Mouse (Mus musculus): ENCODE data around the gene Fto. TPM values are rescaled to one million over a fixed set of nuclear protein-coding genes. Genes with fewer than 3 reads are reported as not detected.

The Fto gene
- total RNA-seq, 4 experiments from 2014 or later = 71.1 to 83.2 (median 80.8) TPM

DNA sequence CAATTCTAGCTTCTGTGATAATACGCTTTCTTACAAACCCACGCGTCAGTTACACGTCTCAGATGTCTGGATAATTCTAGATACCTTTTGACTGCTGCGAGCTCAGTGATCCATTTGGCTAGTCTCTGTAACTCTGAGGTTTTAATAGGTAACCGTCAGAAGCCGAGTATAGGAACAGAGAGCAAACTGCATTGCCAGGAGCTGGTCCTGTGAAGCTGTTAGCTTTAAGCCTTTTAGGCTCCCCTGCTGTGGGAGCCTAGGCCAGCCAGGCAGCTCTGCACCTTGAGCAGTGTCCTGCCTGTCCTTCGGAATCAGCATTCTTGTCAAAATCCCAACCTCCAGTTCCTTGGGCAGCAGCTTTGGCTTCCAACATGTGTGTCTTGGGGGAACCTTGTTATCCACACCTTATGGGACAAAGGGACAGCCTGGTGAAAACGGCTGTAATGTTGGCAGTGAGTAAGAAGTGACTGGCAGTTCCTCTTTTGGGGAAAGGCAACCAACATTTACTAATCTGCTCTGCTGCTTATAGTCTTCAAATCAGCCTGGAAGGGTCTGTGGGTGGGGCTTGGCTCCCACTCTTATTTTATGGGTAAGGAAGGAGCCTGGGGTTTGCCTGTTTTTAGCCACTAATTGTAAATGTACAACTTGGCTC, 77.2 kb downstream of the Fto start:
- no peak for DNase-seq (ENCODE audit: low spot score in 2 of 2)

GRCm38 (mm10) chr8:91392261-91392660, 78.9 kb downstream of the Fto start:
- DNase-seq (ENCODE audit: low spot score in 2 of 2) = peak in 1 of 2 experiments; percentile 38

DNA sequence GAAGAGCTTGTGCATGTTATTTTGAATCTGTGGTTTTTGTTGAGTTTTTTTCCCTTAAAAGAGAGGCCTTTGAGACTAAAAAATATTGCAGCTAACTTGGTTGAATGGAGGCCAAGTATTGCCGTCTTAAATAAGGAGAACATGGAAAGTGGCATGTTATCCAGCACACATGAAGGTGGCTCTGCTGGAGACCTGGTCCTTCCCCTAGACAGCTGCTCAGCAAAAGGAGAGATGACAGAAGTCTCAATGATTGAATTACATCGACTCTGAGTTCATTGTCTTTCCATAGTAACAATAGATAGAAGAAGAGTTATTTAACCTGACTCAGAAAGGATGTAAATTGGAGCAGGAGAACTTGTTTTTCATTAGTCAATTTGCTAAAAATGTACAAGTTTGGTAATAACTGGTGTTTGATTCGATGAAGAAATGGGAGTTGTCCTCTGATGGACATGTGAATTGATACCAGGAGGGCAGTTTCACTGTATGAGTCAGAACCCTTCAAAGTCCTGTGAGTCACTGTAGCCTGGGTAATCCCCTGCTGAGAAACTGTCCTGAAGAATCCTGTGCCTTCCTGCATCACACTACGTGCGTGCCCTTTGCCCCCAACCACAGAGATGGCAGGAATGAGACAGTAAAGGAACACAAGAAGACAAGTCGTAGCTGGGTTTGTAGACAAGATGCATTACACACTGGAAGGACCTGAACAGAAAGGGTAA, 82.2 kb downstream of the Fto start:
- no peak for DNase-seq (ENCODE audit: low spot score in 2 of 2)

GRCm38 (mm10) chr8:91398053-91398452, 84.7 kb downstream of the Fto start:
- no peak for DNase-seq (ENCODE audit: low spot score in 2 of 2)

DNA sequence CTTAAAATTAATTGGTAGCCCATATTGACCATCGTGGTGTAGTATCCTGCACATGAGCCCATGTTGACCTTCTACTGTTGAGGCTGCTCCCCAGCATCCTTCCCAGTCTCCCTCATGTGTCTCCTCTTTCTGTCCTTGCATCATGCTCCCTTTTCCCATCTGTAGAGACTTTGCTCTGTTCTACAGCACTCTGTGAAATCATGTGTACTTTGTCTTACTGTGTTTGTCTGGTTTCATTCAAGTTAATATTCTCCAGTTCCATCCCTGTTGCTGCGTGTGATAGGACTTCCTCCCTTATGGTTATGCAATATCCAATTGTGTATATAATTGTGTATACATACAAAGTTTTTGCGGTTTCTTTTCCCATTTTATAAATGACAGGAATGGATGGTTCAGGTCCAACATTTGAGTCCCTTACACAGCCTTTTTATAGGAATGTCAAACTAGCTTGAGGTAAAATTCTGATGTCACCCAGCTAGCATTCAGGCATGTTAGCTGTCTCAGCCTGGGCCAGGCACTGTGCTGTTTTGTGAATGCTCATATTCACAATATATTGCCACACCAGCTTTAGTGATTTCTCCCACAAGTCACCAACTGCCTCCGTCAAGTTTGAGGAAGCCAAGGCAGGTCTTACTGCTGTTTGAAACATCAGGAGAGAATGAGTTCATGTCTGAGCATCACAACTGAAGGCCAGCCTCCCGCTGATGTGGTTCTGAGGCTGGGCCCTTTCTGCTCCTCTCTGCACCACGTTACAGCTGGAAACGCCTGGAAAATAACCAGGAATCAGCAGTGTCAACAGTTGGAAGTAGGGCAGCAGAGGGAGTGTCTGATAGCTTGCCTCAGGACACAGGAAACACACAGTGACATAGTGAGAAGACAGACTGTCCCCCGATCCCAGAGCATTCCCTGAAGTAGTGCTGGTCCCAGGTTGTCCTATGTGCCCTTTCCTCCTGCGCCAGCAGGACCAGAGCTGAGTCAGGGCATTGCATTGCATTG, 90.0 kb downstream of the Fto start:
- no peak for DNase-seq (ENCODE audit: low spot score in 2 of 2)

DNA sequence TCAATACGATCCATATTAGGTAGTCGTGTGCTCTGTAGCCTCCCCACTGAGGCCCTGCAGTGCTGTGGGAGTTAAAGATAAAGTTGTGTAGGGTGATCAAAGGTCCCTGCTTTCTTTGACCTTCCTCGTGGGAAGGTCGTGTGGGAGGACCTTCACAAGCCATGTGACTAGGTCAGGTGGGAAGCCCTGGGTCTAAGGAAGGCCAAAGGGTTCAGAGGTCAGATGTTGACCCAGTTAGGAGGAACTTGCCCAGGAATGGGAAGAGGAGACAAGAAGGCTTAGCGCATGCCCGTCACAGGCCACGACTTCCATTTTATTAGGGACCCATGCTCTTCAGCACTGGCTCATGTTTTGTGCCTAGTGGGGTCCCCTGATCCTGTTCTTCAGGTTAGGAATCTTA, 91.0 kb downstream of the Fto start:
- DNase-seq (ENCODE audit: low spot score in 2 of 2) = no peak

DNA sequence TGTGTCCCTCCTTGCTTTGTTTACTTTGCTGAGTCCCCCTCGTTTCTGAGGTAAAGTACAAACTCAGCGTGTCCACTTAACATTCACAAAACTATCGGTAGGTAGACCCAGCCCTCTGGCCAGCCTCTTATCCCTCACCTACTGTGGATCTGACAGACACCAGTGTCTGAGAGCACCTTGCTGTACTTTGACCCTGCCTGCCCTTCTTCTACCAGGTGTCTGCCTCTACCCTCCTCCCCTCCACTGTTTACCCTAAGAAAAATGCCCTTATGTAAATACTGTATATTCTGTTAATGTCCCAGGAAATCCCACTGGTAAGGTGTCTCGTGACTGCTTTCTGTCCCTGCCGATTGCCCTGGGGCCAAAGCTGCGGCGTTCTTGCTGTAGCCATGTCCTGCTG, 91.8 kb downstream of the Fto start:
- DNase-seq (ENCODE audit: low spot score in 2 of 2) = no peak

DNA sequence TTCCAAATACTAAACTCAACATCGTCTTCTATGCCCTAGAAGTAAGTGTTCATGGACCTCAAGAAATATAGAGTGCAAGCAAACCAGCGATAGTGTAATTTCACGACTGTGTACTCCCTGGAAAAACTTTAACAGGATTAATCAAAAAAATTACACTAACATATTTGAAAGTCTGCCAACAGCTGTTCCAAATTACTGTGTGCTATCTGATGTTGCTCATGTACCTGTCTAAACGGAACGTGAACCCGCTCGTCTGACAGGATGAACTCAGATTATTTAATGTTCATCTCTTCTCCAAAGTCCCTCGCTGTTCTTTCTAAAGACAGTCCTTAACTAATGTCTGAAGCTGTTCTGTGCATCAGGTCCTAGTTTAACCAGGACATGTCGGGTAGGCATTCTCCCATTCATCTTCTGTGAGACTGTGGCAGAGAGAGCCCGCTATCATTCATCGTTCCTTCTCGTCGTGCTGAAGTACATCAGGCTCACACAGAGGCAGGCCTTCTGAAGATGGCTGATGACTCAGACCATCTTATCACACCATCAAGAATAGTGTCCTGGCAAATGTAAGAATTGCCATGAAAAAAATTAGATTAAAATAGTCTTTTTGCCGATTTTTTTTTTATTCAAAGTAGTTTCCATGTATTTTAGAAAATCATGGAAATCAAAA, 93.4 kb downstream of the Fto start:
- DNase-seq (ENCODE audit: low spot score in 2 of 2) = no peak

DNA sequence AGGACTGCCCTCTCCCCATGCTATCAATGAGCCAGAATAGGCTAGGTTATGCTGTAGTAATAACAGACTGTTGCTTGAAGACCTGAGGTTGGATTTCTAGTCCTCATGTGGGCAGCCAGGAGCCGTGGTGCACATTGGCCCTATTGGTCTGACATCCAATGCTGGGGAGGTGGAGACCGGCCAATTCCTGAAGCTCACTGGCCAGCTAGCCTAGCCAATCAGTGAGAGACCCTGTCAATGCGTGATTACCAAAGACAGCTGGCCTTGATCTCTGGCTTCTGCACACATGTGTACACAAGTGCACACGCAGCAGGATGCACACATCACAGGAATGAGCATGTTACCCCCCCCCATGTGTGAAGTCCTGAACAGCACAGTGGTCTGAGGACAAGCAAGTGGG, 94.6 kb downstream of the Fto start:
- DNase-seq (ENCODE audit: low spot score in 2 of 2) = no peak

- DNase-seq (ENCODE audit: low spot score in 2 of 2) = no peak
These were observed 96.7 kb downstream of the Fto start for GRCm38 (mm10) chr8:91410007-91410406.

DNA sequence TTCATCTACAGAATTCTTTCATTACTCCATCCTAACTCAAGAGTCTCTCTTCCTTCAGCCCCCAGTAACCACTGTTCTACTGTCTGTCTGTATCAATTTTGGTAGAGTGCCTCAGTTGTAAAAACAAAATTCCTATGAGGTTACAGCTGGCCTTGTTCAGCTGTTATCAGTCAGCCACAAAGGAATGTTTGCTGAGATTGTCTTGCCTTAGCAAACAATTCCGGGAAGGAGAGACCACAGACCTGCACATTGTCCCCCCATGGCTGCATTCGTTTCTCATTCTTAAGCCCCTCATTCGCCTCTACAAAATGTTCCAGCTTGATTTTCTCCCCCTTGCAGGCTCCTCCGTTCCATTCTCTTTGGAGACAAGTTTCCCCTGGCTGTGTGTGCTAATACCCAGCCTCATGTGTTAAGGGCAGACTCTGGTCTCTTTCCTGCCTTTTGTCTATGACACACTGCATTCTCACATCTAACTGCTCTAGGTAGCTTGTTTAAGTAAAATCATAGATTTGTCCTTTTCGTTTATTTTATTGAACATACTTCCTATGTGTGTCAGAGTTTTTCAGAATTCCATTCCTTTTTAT, 111.3 kb downstream of the Fto start:
- DNase-seq (ENCODE audit: low spot score in 2 of 2) = no peak

- DNase-seq (ENCODE audit: low spot score in 2 of 2) = peak in 1 of 2 experiments; percentile 1
These were observed 112.0 kb downstream of the Fto start for GRCm38 (mm10) chr8:91425251-91425866.

DNA sequence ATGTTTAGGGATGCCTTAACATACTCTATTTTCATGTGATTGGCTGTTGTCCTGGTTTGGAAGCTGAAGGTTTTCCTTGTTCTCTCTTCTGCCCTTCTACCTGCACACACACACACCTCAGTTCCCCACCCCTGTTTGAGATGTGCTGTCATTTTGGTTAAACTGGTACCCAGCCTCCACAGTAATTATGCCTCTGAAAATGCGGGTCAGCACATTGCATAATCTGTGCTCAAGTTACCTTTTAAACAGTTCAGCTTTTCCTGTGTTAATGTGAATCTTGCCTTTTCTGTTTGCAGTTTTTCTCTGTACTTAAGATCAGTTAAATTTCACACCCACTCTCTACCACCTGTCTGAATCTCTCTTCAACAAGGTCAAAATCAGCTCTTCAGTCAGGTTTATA, 113.2 kb downstream of the Fto start:
- DNase-seq (ENCODE audit: low spot score in 2 of 2) = no peak

GRCm38 (mm10) chr8:91430333-91430940, 117.1 kb downstream of the Fto start:
- DNase-seq (ENCODE audit: low spot score in 2 of 2) = no peak

DNA sequence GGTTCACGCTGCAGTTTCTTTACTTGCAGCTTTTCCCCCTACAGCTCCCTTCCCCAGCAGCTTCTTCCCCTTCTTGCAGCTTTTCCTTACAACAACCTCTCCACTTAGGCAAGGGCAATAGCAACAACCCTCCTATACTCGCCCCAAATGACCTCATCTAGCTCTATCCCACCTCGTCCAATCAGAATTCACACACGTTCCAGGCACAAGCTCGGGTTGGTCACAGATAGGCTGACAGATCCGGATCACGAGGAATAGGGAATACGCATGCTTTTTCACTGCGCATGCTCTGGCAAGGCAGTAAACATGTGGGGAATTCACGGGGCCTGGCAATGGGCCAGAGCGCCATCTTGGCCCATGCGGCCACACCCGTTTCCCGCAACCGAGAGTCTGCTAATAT, 122.7 kb downstream of the Fto start:
- no peak for DNase-seq (ENCODE audit: low spot score in 2 of 2)

- DNase-seq (ENCODE audit: low spot score in 2 of 2) = peak; percentile 33 to 54
These were observed 130.6 kb downstream of the Fto start for GRCm38 (mm10) chr8:91443911-91444310.

DNA sequence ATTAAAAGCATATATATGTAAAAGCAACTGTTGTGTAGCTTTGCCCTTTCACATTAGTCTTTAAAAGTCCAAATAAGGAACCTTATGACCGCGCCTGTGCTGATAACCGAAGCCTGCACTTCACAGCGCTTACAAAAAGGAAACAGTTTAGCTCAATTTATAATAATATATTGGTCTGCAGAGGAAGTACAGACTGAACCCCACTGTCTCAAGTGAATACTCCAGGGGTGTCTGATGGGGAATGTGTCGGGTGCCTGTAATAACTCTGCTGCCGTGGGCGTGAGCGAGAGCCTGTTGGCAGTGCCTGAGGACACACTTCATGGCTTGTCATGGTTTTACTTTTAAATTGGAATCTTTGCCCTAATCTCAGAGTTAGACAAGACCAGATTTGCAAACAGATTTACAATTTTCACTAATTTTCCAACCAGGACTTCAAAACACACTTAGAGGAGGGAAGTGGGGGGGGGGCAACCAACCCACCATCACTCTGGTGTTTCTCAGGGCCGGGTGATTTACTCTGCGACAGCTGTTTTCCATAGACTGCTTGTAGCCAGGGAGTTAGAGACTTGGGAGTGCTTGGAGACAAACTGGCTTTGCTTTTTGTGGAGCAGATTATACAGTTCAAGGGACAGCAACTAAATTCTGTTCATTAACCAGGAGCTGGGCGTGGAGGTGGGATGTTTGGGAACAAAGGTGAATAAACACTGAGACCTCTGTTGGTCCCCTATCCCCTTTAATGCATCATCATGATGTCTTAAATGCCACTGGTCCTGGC, 131.5 kb downstream of the Fto start:
- no peak for DNase-seq (ENCODE audit: low spot score in 2 of 2)

DNA sequence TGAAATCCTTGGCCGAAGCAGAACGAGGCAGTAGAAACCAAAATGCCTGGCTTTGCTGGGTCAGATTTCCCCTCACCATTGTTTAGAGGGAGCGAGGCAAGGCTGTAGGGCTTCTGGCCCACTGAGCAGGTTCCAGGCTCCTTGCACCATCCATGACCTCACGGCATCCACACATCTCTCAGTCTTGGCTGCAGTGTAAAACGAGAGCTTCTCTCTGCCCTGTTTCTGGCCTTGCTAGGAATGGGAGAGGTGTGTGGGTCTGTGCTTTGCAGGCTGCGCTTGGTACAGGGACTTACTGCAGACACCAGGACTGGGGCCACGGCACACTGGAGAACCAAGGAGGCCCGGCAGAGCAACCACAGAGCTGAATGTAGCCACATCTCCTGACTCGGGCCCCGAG, 132.2 kb downstream of the Fto start:
- DNase-seq (ENCODE audit: low spot score in 2 of 2) = peak in 1 of 2 experiments; percentile 21

GRCm38 (mm10) chr8:91446008-91446407, 132.7 kb downstream of the Fto start:
- no peak for DNase-seq (ENCODE audit: low spot score in 2 of 2)

Data from gastrocnemius, adult 8-10 months (tissue).